Comparison of ENCODE assay signal across 8 mouse cellular contexts in the genomic region with DNA sequence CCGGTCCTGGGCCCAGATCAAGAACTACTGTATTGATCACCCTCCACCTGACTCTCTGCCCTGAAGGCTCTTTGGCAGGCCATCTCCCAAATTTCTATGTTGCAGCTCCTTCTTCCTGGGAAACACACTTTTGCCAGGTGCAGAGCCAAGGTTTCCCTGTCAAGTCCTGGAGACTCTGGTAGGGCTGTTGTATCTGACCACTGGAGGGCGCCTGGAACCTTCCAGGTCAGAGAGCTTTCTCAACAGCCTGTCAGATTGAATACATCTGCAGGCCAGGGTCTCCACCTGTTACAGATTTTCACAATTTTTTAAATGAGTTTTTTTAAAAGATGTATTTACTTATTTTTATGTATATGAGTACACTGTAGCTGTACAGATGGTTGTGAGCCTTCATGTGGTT. TPM values are rescaled to one million over a fixed set of nuclear protein-coding genes. Genes with fewer than 3 reads are reported as not detected.
DNase-seq lines count a peak whose midpoint lies in the region; ATAC-seq and TF ChIP-seq lines count a peak whose summit lies in the region.

No protein-coding gene starts in this region.

- H3K27ac ChIP-seq in cerebellum, adult 2 months (ENCODE audit: insufficient read depth, low read length), result no peak overlapping the region
- H3K27ac ChIP-seq in gastrocnemius, adult 2 months, result no peak overlapping the region
- H3K27ac ChIP-seq in liver, embryonic 13.5 days, result no peak overlapping the region

- H3K4me1 ChIP-seq in cerebellum, adult 2 months (ENCODE audit: control insufficient read depth, insufficient read depth, low read length), result no peaks in the 10 kb centered on the region
- H3K4me1 ChIP-seq in liver, embryonic 13.5 days (replicated peaks), result no peaks in the 10 kb centered on the region

- H3K9me3 ChIP-seq in liver, embryonic 13.5 days (replicated peaks), result no peaks in the 10 kb centered on the region

- no peak for TF ChIP-seq POLR2A in cerebellum, adult 2 months (IDR thresholded peaks at IDR 0.05; ENCODE audit: borderline replicate concordance, insufficient read depth, low read length)

- WGBS in cerebellum, adult 2 months, result 39% methylated on average over 2 of the region's 2 CpGs
- WGBS in liver, embryonic 13.5 days (ENCODE audit: insufficient replicate concordance), result 43% methylated on average over 2 of the region's 2 CpGs

- no peak for ATAC-seq in liver, embryonic 13.5 days (ENCODE audit: low read depth)

- intact Hi-C loops in gastrocnemius, adult 2 months (cut with DNase I), result loop anchor here (1.0 to 5.0 kb wide), 2 partner anchors 74 to 94 kb away; no protein-coding TSS in a partner anchor

- no peak overlapping the region for H3K4me2 ChIP-seq in liver, embryonic 13.5 days

- no peaks in the 10 kb centered on the region for H3K27me3 ChIP-seq in cerebellum, adult 2 months (ENCODE audit: control insufficient read depth, insufficient read depth, low read length)
- 0 out of 2 replicates have a peak, but pooled peaks cover 3% of the 10 kb centered on the region for H3K27me3 ChIP-seq in liver, embryonic 13.5 days

- H3K36me3 ChIP-seq in liver, embryonic 13.5 days, result no peaks in the 10 kb centered on the region

- no peak overlapping the region for H3K9ac ChIP-seq in liver, embryonic 13.5 days

- TF ChIP-seq CTCF in cerebellum, adult 2 months (IDR thresholded peaks at IDR 0.05; ENCODE audit: borderline replicate concordance, insufficient read depth, low read depth, low read length), result peak; percentile 47
- peak; percentile 95 for TF ChIP-seq CTCF in gastrocnemius, adult 2 months (IDR thresholded peaks at IDR 0.05)

- no peak overlapping the region for H3K4me3 ChIP-seq in cerebellum, adult 2 months (replicated peaks; ENCODE audit: insufficient read depth, low read depth, low read length)
- no peak overlapping the region for H3K4me3 ChIP-seq in gastrocnemius, adult 2 months
- H3K4me3 ChIP-seq in liver, embryonic 13.5 days (replicated peaks), result no peak overlapping the region

- peak; percentile 24 to 57 for DNase-seq in urinary bladder, adult 18-20 months (ENCODE audit: low spot score in 2 of 2)
- DNase-seq in urinary bladder, postnatal 10 days (ENCODE audit: low spot score), result no peak
- DNase-seq in cerebellum, adult 2 months, result peak; percentile 38 to 52
- peak; percentile 82 for DNase-seq in gastrocnemius, adult 2 months
- DNase-seq in kidney, adult 9 months, result peak; percentile 85
- peak; percentile 38 for DNase-seq in liver, embryonic 13.5 days
- DNase-seq in retina, embryonic 14.5 days (ENCODE audit: low spot score), result peak; percentile 89
- peak; percentile 54 to 61 for DNase-seq in thymus, postnatal 36 days

RNA-seq across cellular contexts. Expression of a gene that starts 31.2 kb away (rescaled TPM):
- polyA plus RNA-seq in cerebellum, adult 2 months (2012; rRNA removed), result 2.3 TPM in 2 replicates
- total RNA-seq in gastrocnemius, adult 2 months (2021), result under 1 TPM; 0.17 to 0.59 TPM
- 0.54 and 0.60 TPM in 2 replicates for polyA plus RNA-seq in liver, embryonic 13.5 days (2015; fragmentation: Nextera tagmentation; extraction: Ambion mirVana)

RNA-seq across cellular contexts. Expression of a gene that starts 47.8 kb away (rescaled TPM):
- polyA plus RNA-seq in cerebellum, adult 2 months (2012; rRNA removed), result 4.8 and 4.9 TPM in 2 replicates
- 1 to 10 TPM; 4.1 to 7.9 TPM for total RNA-seq in gastrocnemius, adult 2 months (2021)
- 7.0 and 9.2 TPM in 2 replicates for polyA plus RNA-seq in liver, embryonic 13.5 days (2015; fragmentation: Nextera tagmentation; extraction: Ambion mirVana)
